Mouse (Mus musculus): Measurements from ENCODE around the gene Capn10. TPM values are rescaled to one million over a fixed set of nuclear protein-coding genes. Genes with fewer than 3 reads are reported as not detected.

Gene Capn10
- polyA plus RNA-seq, 1 experiment: 6.8 TPM

DNA sequence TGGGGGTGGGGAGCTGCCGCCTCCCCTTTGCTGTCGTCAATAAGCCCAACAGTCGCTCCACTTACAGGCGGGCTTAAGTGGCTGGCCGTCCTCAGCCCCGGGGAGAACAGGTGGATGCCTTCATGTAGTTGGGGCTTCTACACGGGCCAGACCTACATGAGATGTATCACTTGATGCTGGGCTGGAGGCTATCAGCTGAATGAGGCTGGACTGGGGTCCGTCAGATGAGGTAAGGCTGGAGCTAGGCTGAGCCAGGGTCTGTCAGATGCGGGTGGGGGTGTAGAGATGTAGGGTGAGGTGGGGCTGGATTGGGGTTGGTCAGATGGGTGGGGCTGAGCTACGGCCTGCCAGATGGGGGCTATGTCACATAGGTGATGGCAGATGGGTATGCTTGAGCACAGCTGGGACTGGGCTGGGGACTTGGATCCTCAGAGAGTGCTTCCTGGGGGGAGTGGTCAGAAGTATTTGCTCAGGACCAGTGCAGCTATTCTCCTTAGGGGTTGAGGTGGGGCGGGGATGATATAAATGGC is 45.0 kb downstream of the Capn10 start:
- no peak overlapping the region for H3K4me3 ChIP-seq (ENCODE audit: insufficient read depth, low read depth, low read length)
- H3K27ac ChIP-seq (replicated peaks; ENCODE audit: low read depth, low read length): no peak overlapping the region
- H3K4me1 ChIP-seq (ENCODE audit: control insufficient read depth, insufficient read depth, insufficient read length, low read length): peaks cover 22% of the 10 kb centered on the region

DNA sequence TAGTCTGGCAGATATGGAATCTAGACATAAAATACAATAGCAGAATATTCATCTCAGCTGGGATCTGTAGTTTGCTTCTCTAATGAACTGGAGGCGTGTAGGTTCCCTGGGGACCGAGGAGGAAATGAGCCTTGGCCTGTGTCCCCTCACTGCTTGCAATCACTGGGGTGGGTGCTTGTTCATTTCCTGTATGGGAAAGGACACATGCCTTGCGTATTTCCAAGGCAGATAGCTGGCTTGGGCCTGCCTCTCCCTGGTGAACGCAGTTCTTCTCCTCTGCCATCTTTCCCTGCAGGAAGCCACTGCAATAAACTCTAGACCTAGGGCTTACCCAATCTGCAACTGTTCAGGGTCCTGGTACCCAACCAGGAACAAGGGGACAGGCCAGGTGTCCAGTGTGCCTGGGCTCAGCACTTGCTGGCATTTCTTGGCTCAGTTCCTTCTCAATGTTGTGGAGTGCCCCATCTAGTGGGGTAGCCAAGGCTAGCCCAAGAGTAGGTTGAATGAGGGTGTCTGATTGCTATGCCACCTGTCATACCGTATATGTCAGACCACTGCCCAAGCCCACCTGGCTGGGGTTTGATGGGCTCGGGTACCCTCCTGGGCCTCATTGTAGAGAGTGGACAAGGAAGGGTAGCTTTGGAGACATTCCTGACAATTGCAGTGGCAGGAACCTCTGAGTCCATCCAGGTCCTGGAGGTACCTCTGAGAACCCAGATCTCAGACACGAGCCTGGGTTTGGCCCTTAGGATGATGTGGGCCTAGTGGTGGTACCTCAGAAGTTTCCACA is 47.1 kb downstream of the Capn10 start:
- Histone ChIP-seq H3K4me1 (ENCODE audit: control insufficient read depth, insufficient read depth, insufficient read length, low read length) (peaks cover 22% of the 10 kb centered on the region), H3K27ac (replicated peaks; ENCODE audit: low read depth, low read length) (peak overlapping the region; percentile 45), H3K4me3 (ENCODE audit: insufficient read depth, low read depth, low read length) (no peak overlapping the region)

DNA sequence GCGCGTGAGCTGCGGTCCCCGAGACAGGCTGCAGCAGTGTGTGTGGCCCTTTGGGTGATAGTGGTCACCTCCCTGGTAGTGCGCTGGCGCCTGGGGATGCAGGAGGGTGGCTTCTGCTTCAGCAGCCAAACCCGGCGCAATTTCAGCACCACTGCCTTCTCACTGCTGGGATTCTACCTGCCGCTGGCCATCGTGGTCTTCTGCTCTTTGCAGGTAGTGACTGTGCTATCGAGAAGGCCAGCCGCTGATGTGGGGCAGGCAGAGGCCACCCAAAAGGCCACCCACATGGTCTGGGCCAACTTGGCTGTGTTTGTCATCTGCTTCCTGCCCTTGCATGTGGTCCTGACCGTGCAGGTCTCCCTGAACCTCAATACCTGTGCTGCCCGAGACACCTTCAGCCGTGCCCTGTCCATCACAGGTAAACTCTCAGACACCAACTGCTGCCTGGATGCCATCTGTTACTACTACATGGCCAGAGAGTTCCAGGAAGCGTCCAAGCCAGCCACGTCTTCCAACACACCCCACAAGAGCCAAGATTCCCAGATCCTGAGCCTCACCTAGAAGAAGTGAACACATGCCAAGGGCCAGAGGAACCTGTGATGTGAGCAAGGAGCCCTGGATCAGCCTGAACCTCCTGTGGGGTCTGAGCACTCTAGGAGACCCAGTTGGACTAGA is 48.9 kb downstream of the Capn10 start:
- Histone ChIP-seq H3K4me1 (ENCODE audit: control insufficient read depth, insufficient read depth, insufficient read length, low read length) (peaks cover 22% of the 10 kb centered on the region), H3K4me3 (ENCODE audit: insufficient read depth, low read depth, low read length) (no peak overlapping the region), H3K27ac (replicated peaks; ENCODE audit: low read depth, low read length) (no peak overlapping the region)

DNA sequence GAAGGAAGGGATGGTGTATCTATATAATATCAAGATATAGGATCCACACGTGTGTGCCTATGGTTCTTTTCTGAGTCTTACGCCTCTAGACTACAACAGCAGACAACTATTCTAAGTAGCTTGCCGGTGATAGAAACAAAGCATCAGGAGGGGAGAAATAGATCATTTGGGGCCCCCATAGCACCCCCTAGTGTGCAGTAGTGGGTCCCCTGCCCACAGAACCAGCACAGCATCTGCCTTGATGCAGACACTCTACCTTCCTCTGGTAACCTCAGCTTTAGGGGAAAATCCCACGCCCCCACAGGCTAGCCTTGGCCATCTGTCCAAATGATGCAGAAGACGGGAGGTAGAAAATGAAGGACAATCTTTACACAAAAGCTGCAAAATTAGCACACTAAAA is 50.8 kb downstream of the Capn10 start:
- Histone ChIP-seq H3K27ac (replicated peaks; ENCODE audit: low read depth, low read length) (no peak overlapping the region), H3K4me1 (ENCODE audit: control insufficient read depth, insufficient read depth, insufficient read length, low read length) (peaks cover 12% of the 10 kb centered on the region), H3K4me3 (ENCODE audit: insufficient read depth, low read depth, low read length) (no peak overlapping the region)

DNA sequence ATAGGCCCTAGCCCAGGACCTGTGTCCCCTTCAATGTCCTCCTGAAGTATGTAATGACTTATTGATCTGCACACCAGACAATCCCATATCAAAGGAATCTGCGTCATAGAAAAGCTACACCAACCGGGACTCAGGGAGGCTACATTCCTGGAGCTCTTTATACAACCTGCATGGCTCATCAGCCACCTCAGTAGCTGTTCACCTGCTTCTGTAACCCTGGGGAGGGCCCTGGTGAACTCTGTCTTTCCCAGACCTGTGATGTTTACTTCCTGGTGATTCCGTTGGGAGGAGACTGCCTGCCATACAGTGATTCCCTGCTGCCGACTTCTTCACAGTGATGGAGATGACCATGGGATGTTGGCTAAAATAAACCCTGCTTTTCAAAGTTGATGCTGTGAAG is 54.7 kb downstream of the Capn10 start:
- H3K4me3 ChIP-seq (ENCODE audit: insufficient read depth, low read depth, low read length): no peak overlapping the region
- H3K27ac ChIP-seq (replicated peaks; ENCODE audit: low read depth, low read length): no peak overlapping the region
- H3K4me1 ChIP-seq (ENCODE audit: control insufficient read depth, insufficient read depth, insufficient read length, low read length): no peaks in the 10 kb centered on the region

DNA sequence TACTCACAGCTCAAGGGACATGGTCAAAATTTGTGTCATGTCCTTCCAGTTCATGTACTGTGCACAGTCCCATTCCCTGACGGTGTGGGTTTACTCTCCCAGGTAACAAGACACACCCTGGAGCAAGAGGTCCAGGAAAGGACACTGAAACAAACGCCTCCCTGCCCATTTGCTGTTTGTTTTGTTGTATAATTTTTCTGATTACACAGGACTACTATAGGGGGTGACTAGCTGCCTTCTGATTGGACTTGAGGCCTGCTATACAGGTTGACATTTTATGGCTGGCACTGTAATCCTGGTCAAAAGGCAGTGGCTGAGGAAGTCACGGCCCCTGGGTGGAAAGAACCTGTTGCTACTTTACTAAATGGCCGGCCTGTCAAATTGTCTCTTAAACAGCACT is 55.7 kb downstream of the Capn10 start:
- Histone ChIP-seq H3K4me3 (ENCODE audit: insufficient read depth, low read depth, low read length) (no peak overlapping the region), H3K4me1 (ENCODE audit: control insufficient read depth, insufficient read depth, insufficient read length, low read length) (no peaks in the 10 kb centered on the region), H3K27ac (replicated peaks; ENCODE audit: low read depth, low read length) (no peak overlapping the region)

DNA sequence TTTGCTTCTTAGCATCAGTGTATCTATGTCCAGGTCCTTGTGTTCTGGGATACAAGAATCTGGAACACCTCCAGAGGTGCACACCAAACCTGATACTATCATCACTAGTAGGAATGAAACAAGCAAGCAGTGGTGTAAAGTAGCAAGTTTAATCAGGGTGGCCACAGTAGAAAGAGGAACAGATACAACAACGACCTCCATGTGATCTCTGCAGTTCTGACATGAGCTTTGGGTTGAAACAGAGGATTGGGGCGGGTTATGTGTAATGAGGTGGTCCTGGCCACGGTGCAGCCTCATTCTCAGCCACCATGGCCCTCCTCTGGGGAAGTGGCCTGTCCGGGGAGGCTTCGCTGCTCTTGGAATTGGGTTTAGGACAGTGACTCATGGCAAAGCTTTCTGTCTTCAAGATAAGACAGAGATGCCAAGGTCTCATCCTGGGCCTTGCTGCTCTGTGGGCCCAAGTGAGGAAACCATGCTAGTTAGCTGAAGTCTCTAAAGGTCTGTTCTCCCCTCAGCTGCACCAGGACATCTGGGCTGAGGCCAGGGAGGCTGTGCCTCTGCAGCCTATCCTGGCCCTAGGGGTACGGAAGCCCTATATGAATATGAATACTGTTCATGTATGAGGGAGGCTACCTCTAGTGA is 58.2 kb downstream of the Capn10 start:
- Histone ChIP-seq H3K4me1 (ENCODE audit: control insufficient read depth, insufficient read depth, insufficient read length, low read length) (no peaks in the 10 kb centered on the region), H3K4me3 (ENCODE audit: insufficient read depth, low read depth, low read length) (no peak overlapping the region), H3K27ac (replicated peaks; ENCODE audit: low read depth, low read length) (no peak overlapping the region)

DNA sequence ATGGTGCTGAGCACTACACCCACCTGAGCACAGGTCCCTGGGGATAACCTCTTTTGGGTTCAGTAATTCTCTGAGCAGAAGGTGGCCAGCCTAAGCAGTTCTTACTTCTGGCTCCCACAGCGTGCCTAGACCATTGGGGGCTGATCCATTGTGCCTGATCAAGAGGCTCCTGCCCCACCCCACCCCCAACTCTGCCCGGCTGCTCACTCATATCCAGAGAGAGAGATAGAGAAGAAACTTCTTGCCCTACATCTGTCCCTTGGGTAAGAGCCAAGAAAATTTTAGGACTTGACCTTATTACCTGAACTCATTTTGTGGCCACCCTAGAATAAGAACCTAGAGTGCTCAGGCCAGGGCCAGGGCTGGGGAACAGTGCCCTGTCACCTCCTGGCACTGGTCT is 58.7 kb downstream of the Capn10 start:
- Histone ChIP-seq H3K4me1 (ENCODE audit: control insufficient read depth, insufficient read depth, insufficient read length, low read length) (no peaks in the 10 kb centered on the region), H3K27ac (replicated peaks; ENCODE audit: low read depth, low read length) (no peak overlapping the region), H3K4me3 (ENCODE audit: insufficient read depth, low read depth, low read length) (no peak overlapping the region)

Other genes starting within 250 kb of the Capn10 start
- gene Gpc1, start 102.7 kb upstream of the Capn10 start, polyA plus RNA-seq (2012; ENCODE audit: insufficient read depth, insufficient read length, missing spikeins): 5.5 and 8.1 TPM in 2 replicates
- gene Ankmy1, start 31.5 kb upstream of the Capn10 start, polyA plus RNA-seq (2012; ENCODE audit: insufficient read depth, insufficient read length, missing spikeins): 0.40 and 0.54 TPM in 2 replicates
- 25.5 and 29.2 TPM in 2 replicates for gene Dusp28, start 27.4 kb upstream of the Capn10 start, polyA plus RNA-seq (2012; ENCODE audit: insufficient read depth, insufficient read length, missing spikeins)
- gene Rnpepl1, start 23.6 kb upstream of the Capn10 start, polyA plus RNA-seq (2012; ENCODE audit: insufficient read depth, insufficient read length, missing spikeins): 54.5 and 68.2 TPM in 2 replicates
- 0.67 TPM in 1 of 2 replicates, not detected in the other for gene Gpr35, start 16.5 kb downstream of the Capn10 start, polyA plus RNA-seq (2012; ENCODE audit: insufficient read depth, insufficient read length, missing spikeins)
- not detected in 2 replicates for gene Aqp12, start 72.0 kb downstream of the Capn10 start, polyA plus RNA-seq (2012; ENCODE audit: insufficient read depth, insufficient read length, missing spikeins)
- gene Kif1a, start 167.6 kb downstream of the Capn10 start, polyA plus RNA-seq (2012; ENCODE audit: insufficient read depth, insufficient read length, missing spikeins): not detected in 2 replicates
- gene Agxt, start 200.9 kb downstream of the Capn10 start, polyA plus RNA-seq (2012; ENCODE audit: insufficient read depth, insufficient read length, missing spikeins): not detected in 2 replicates
- gene 2310007B03Rik, start 226.6 kb downstream of the Capn10 start, polyA plus RNA-seq (2012; ENCODE audit: insufficient read depth, insufficient read length, missing spikeins): not detected in 2 replicates
- not detected in 2 replicates for gene Crocc2, start 234.3 kb downstream of the Capn10 start, polyA plus RNA-seq (2012; ENCODE audit: insufficient read depth, insufficient read length, missing spikeins)

All from brown adipose tissue, adult 24 weeks (tissue).